In the genomic region with DNA sequence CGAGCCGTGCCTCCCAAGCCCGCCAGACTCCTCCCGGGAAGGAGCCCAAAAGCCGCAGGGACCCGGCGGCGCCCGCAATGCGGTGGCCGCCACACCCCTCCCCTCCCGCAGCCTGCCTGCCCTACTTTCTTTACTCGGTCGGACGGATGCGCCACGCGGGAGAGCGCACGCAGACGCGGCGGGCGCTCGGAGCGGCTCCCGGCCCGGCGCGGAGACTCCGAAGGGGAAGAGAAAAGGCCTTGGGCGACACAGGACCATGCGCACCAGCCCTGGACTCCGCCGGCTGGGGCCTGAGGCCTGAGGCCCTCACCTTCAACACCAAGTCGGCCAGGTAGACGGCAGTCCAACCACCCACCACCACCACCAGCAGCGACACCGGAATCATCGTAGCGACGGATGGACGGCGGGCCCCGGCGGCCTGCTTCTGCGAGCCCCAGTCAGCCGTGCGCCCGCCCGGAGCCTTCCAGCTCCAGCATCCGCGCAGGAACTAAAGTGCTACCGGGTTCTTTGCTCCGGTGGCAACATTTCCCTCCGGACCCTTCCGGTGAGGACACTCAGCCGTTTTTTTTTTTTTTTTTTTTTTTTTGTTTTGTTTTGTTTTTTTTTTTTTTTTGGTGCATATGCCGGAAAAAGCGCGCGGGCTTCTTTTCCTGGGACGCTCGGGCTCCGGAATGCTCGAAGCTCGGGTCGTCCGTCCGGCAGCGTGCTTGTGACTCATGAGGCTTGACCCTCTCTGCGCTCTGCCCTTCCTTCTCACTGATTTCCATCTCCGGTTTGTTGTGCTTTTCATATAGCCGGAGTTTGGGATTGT, we compare ENCODE assay signal across 7 mouse cellular contexts. TPM values are rescaled to one million over a fixed set of nuclear protein-coding genes. Genes with fewer than 3 reads are reported as not detected.
A peak's percentile ranks its signal among the peaks of the same experiment; 100 is the strongest.
DNase-seq lines count a peak whose midpoint lies in the region; ATAC-seq and TF ChIP-seq lines count a peak whose summit lies in the region.

Gene Mbtps2, minus strand, starts transcription at position 530 of the 811 bp plus-strand sequence.

- H3K4me3 ChIP-seq in limb, embryonic 15.5 days, result peak within 1 kb of the TSS; percentile 59
- peak within 1 kb of the TSS; percentile 58 for H3K4me3 ChIP-seq in midbrain, postnatal 0 days (ENCODE audit: low read depth, low read length)

- peak; percentile 70 for DNase-seq in adrenal gland, adult 2 months
- peak; percentile 82 for DNase-seq in embryo, embryonic 11 days
- peak; percentile 52 for DNase-seq in kidney, adult 11 months
- peak; percentile 74 for DNase-seq in midbrain, postnatal 0 days (ENCODE audit: low spot score)
- DNase-seq in spleen, postnatal 10 days (ENCODE audit: low spot score in 2 of 2), result peak; percentile 28 to 53

- no peaks in the 10 kb centered on the region for H3K36me3 ChIP-seq in limb, embryonic 15.5 days
- H3K36me3 ChIP-seq in midbrain, postnatal 0 days (ENCODE audit: insufficient read depth, low read length), result no peaks in the 10 kb centered on the region

- peak within 1 kb of the TSS; percentile 36 for H3K4me2 ChIP-seq in limb, embryonic 15.5 days
- peak within 1 kb of the TSS; percentile 49 for H3K4me2 ChIP-seq in midbrain, postnatal 0 days (ENCODE audit: low read depth, low read length, poor library complexity, severe bottlenecking)

- H3K27me3 ChIP-seq in limb, embryonic 15.5 days, result no peaks in the 10 kb centered on the region
- no peaks in the 10 kb centered on the region for H3K27me3 ChIP-seq in midbrain, postnatal 0 days (ENCODE audit: insufficient read depth, low read length)

- TF ChIP-seq CTCF in midbrain, postnatal 0 days (IDR thresholded peaks at IDR 0.05), result no peak

- 17% methylated on average over 71 of the region's 74 CpGs for WGBS in limb, embryonic 15.5 days
- 24% methylated on average over 52 of the region's 74 CpGs for WGBS in midbrain, postnatal 0 days

- no peaks in the 10 kb centered on the region for H3K9me3 ChIP-seq in limb, embryonic 15.5 days
- H3K9me3 ChIP-seq in midbrain, postnatal 0 days (ENCODE audit: low read length), result no peaks in the 10 kb centered on the region

- ATAC-seq in granulocyte monocyte progenitor cell, adult 5-6 weeks (replicated peaks; ENCODE audit: poor library complexity, severe bottlenecking), result peak; percentile 88
- ATAC-seq in limb, embryonic 15.5 days (ENCODE audit: insufficient number of reproducible peaks, low FRiP score, low TSS enrichment, low read depth), result peak; percentile 77
- peak; percentile 89 for ATAC-seq in midbrain, postnatal 0 days (ENCODE audit: low FRiP score)

- peak within 1 kb of the TSS; percentile 91 for H3K27ac ChIP-seq in limb, embryonic 15.5 days
- peak within 1 kb of the TSS; percentile 86 for H3K27ac ChIP-seq in midbrain, postnatal 0 days (ENCODE audit: low read depth, low read length)

- H3K9ac ChIP-seq in limb, embryonic 15.5 days, result peak within 1 kb of the TSS; percentile 66
- peak within 1 kb of the TSS; percentile 77 for H3K9ac ChIP-seq in midbrain, postnatal 0 days (replicated peaks; ENCODE audit: low read length, poor library complexity, severe bottlenecking)

- H3K4me1 ChIP-seq in limb, embryonic 15.5 days, result no peaks in the 10 kb centered on the region; the same call in 1 of the 2 replicates
- no peaks in the 10 kb centered on the region for H3K4me1 ChIP-seq in midbrain, postnatal 0 days (ENCODE audit: insufficient read depth, low read length)

RNA-seq across cellular contexts. Expression of gene Mbtps2, which starts in this region (rescaled TPM):
- total RNA-seq in adrenal gland, adult 2 months (2021), result 10 to 100 TPM; 19.7 to 21.4 TPM
- polyA plus RNA-seq in adrenal gland, adult 2 months (2012; rRNA removed), result 2.7 and 6.7 TPM in 2 replicates
- 24.0 and 28.6 TPM in 2 replicates for total RNA-seq in granulocyte monocyte progenitor cell, adult 5-6 weeks (2014; fragmentation: Nextera tagmentation)
- 16.3 and 16.9 TPM in 2 replicates for total RNA-seq in granulocyte monocyte progenitor cell, adult 5-6 weeks (2017)
- 19.4 and 20.7 TPM in 2 replicates for polyA plus RNA-seq in limb, embryonic 15.5 days (2015; fragmentation: Nextera tagmentation; extraction: Ambion mirVana)
- 16.4 and 24.3 TPM in 2 replicates for total RNA-seq in midbrain, postnatal 0 days (2014; rRNA removed)
- polyA plus RNA-seq in midbrain, postnatal 0 days (2015; fragmentation: Nextera tagmentation; extraction: Ambion mirVana), result 18.9 and 23.4 TPM in 2 replicates

Comparison
In these comparisons a context has a peak if more than half of its experiments do, and no peak if none do; other contexts are left out.
1. Peak in every context shown above with its lines: DNase-seq, ATAC-seq, H3K4me3 ChIP-seq and H3K27ac ChIP-seq.